Mouse (Mus musculus) megakaryocyte, embryonic 14.5 days (primary cell): ENCODE measurements around the gene Npas3.

Source experiments
- FLI1 ChIP-seq: IDR thresholded peaks from 2 replicates; pipeline ENCODE4 v1.6.1; 2012; ENCODE audit warnings: low read length, inconsistent platforms, mixed read lengths
- GATA1 ChIP-seq: IDR thresholded peaks from 3 replicates; pipeline ENCODE4 v1.6.1; 2012; ENCODE audit warnings: mixed read lengths, low read length, inconsistent platforms, borderline replicate concordance

GRCm38 (mm10) chr12:53962004-53962403 is 713.5 kb downstream of the Npas3 start:
- TF ChIP-seq GATA1 (no peak), FLI1 (no peak)
